Mouse (Mus musculus) cerebellum, adult 9-11 months (tissue): ENCODE data around the gene Mcoln2.

Experiments used
- DNase-seq: peaks from one replicate; pipeline ENCODE4 v3.0.0; 2022

The Mcoln2 gene

GRCm38 (mm10) chr3:146232708-146233107 lies 83.1 kb downstream of the Mcoln2 start:
- no peak for DNase-seq

- no peak for DNase-seq
These were observed 84.1 kb downstream of the Mcoln2 start for GRCm38 (mm10) chr3:146233741-146234140.

- DNase-seq = no peak
These were observed 84.9 kb downstream of the Mcoln2 start for GRCm38 (mm10) chr3:146234530-146234929.

- DNase-seq = no peak
These were observed 86.6 kb downstream of the Mcoln2 start for GRCm38 (mm10) chr3:146236280-146236679.

- DNase-seq = no peak
These were observed 88.0 kb downstream of the Mcoln2 start for GRCm38 (mm10) chr3:146237676-146238075.

- DNase-seq = no peak
These were observed 95.0 kb downstream of the Mcoln2 start for GRCm38 (mm10) chr3:146244630-146245029.
